Mouse (Mus musculus): Measurements from ENCODE around the gene Pik3r4.

GRCm38 (mm10) chr9:105658216-105658615 is 15.4 kb downstream of the Pik3r4 start:
- TF ChIP-seq CTCF (IDR thresholded peaks at IDR 0.05; ENCODE audit: low read depth) (no peak), EP300 (IDR thresholded peaks at IDR 0.05; ENCODE audit: low read depth) (no peak)

Measured in heart, postnatal 0 days (tissue).